Mouse (Mus musculus): Measurements from ENCODE around the gene Tmem35b. TPM values are rescaled to one million over a fixed set of nuclear protein-coding genes. Genes with fewer than 3 reads are reported as not detected.

Tmem35b gene
- polyA plus RNA-seq, 1 experiment, result 15.6 TPM

DNA sequence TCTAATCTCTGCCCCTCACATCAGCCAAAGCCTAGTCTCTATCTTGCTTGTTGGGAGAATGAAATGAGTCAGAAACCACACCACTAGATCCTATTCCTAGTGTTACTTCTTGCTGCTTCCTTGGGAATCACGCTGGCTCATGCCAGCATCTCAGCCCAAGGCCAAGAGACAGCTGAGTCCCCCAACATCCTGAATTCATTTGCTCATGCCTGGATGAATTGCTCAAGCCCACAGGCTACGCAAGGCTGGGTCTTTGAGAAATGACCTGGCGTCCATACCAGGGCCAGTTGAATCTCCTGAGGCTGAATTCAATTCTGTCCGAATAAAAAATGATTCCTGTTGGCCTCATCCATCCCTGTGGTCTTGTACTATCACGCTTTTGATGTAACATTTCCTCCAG, 14.1 kb downstream of the Tmem35b start:
- whole genome bisulfite sequencing, result 85% methylated on average over 5 of the region's 5 CpGs
- no peak for TF ChIP-seq POLR2A (IDR thresholded peaks at IDR 0.05; ENCODE audit: low read depth, low read length)
- TF ChIP-seq CTCF (IDR thresholded peaks at IDR 0.05; ENCODE audit: extremely low read depth, insufficient read length, insufficient replicate concordance, low read depth, low read length), result no peak

DNA sequence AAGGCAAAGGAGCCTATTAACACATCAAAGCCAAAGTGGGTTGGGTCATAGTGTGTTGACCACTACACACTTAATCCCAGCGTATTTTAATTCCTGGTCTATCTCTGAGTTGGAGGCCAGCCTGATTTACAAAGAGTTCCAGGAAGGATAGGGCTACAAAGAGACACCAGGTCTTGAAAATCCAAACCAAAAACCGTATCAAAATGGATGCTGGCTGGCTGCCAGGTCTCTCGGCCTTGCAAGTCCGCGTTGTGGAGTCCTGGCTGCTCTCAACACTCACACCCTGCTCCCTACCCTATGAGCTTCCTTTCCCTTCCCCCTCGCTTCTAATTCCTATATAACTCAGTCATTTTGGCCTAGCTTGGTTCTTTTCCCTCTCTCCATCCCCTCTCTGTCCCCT, 15.0 kb downstream of the Tmem35b start:
- no peak overlapping the region for H3K4me3 ChIP-seq (ENCODE audit: low read depth, low read length)
- H3K36me3 ChIP-seq (ENCODE audit: control insufficient read depth, insufficient read depth, low read length), result no peaks in the 10 kb centered on the region
- 0 out of 2 replicates have a peak, but pooled peaks cover 2% of the 10 kb centered on the region for H3K4me1 ChIP-seq (ENCODE audit: control insufficient read depth, insufficient read depth, insufficient read length, low read length)
- TF ChIP-seq POLR2A (IDR thresholded peaks at IDR 0.05; ENCODE audit: low read depth, low read length), result no peak
- no peak for TF ChIP-seq CTCF (IDR thresholded peaks at IDR 0.05; ENCODE audit: extremely low read depth, insufficient read length, insufficient replicate concordance, low read depth, low read length)
- no peak overlapping the region for H3K27ac ChIP-seq (ENCODE audit: insufficient read depth, low read depth, low read length)
- no peaks in the 10 kb centered on the region for H3K27me3 ChIP-seq (ENCODE audit: control insufficient read depth, insufficient read depth, low read length)
- 35% methylated on average over 6 of the region's 6 CpGs for WGBS

More for the DNA sequence above, 14.1 kb downstream of the Tmem35b start:
- Histone ChIP-seq H3K27me3 (ENCODE audit: control insufficient read depth, insufficient read depth, low read length) (no peaks in the 10 kb centered on the region), H3K27ac (ENCODE audit: insufficient read depth, low read depth, low read length) (no peak overlapping the region), H3K36me3 (ENCODE audit: control insufficient read depth, insufficient read depth, low read length) (no peaks in the 10 kb centered on the region), H3K4me1 (ENCODE audit: control insufficient read depth, insufficient read depth, insufficient read length, low read length) (0 out of 2 replicates have a peak, but pooled peaks cover 2% of the 10 kb centered on the region), H3K4me3 (ENCODE audit: low read depth, low read length) (no peak overlapping the region)

GRCm38 (mm10) chr4:127150031-127150430, 26.5 kb downstream of the Tmem35b start:
- no peaks in the 10 kb centered on the region for H3K27me3 ChIP-seq (ENCODE audit: control insufficient read depth, insufficient read depth, low read length)
- WGBS, result 85% methylated on average over 13 of the region's 13 CpGs
- no peak overlapping the region for H3K27ac ChIP-seq (ENCODE audit: insufficient read depth, low read depth, low read length)
- TF ChIP-seq POLR2A (IDR thresholded peaks at IDR 0.05; ENCODE audit: low read depth, low read length), result no peak
- TF ChIP-seq CTCF (IDR thresholded peaks at IDR 0.05; ENCODE audit: extremely low read depth, insufficient read length, insufficient replicate concordance, low read depth, low read length), result no peak
- no peaks in the 10 kb centered on the region for H3K36me3 ChIP-seq (ENCODE audit: control insufficient read depth, insufficient read depth, low read length)
- no peaks in the 10 kb centered on the region for H3K4me1 ChIP-seq (ENCODE audit: control insufficient read depth, insufficient read depth, insufficient read length, low read length)
- H3K4me3 ChIP-seq (ENCODE audit: low read depth, low read length), result no peak overlapping the region

DNA sequence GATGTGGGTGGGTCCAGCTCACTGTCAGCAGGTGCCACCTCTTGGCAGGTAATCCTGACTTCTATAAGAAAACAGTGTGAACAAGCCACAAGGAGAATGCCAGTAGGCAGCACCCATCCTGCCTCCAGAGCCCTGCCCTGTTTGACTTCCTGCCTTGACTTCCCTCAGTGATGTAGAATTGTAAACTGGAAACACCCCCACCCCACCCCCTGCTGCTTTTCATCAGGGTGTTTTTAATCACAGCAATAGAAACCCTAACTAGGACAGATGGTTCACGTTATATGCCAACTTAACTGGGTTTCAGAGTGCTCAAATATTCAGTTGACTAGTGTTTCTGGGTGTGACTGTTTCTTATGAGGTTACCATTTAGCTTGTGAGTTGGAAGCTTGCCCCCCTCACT, 29.9 kb downstream of the Tmem35b start:
- Histone ChIP-seq H3K27ac (ENCODE audit: insufficient read depth, low read depth, low read length) (no peak overlapping the region), H3K36me3 (ENCODE audit: control insufficient read depth, insufficient read depth, low read length) (no peaks in the 10 kb centered on the region), H3K4me1 (ENCODE audit: control insufficient read depth, insufficient read depth, insufficient read length, low read length) (no peaks in the 10 kb centered on the region), H3K27me3 (ENCODE audit: control insufficient read depth, insufficient read depth, low read length) (no peaks in the 10 kb centered on the region), H3K4me3 (ENCODE audit: low read depth, low read length) (no peak overlapping the region)
- no peak for TF ChIP-seq POLR2A (IDR thresholded peaks at IDR 0.05; ENCODE audit: low read depth, low read length)
- no peak for TF ChIP-seq CTCF (IDR thresholded peaks at IDR 0.05; ENCODE audit: extremely low read depth, insufficient read length, insufficient replicate concordance, low read depth, low read length)
- WGBS, result 47% methylated on average over 1 of the region's 1 CpGs

DNA sequence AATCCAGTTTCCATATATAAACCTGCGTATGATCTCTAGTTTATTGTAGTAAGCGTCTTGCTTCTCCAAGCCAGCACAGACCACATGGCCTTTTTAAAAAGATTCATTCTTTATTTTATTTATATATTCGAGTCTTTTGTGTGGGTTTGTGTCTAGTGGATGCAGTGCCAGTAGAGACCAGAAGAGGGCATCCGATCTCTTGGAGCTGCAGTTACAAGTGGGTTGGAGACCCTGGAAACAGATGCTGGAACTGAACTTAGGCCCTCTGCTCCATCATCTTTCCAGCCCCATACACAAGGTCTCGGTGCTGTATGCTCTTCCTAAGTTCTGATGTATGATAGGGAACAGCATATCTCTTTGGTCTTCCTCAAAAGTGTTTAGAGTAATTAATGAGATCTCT, 32.3 kb downstream of the Tmem35b start:
- Histone ChIP-seq H3K4me1 (ENCODE audit: control insufficient read depth, insufficient read depth, insufficient read length, low read length) (no peaks in the 10 kb centered on the region), H3K27me3 (ENCODE audit: control insufficient read depth, insufficient read depth, low read length) (no peaks in the 10 kb centered on the region), H3K27ac (ENCODE audit: insufficient read depth, low read depth, low read length) (no peak overlapping the region), H3K36me3 (ENCODE audit: control insufficient read depth, insufficient read depth, low read length) (no peaks in the 10 kb centered on the region), H3K4me3 (ENCODE audit: low read depth, low read length) (no peak overlapping the region)
- TF ChIP-seq CTCF (IDR thresholded peaks at IDR 0.05; ENCODE audit: extremely low read depth, insufficient read length, insufficient replicate concordance, low read depth, low read length), result no peak
- no peak for TF ChIP-seq POLR2A (IDR thresholded peaks at IDR 0.05; ENCODE audit: low read depth, low read length)
- WGBS, result 62% methylated on average over 5 of the region's 5 CpGs

DNA sequence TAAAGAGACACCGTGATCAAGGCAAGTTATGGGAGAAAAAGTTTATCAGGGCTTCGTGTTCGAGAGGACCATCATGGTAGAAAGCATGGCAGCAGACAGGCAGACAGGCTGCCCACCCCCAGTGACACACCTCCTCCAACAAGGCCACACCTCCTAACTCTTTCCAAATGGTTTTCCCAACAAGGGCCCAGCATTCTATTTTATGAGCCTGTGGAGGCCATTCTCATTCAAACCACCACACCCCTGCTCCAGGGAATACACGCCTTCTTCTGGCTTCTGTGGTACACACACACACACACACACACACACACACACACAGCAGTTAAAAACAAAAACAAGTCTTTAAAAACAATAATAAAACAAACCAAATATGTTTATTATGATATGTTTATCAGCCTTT, 34.3 kb downstream of the Tmem35b start:
- no peaks in the 10 kb centered on the region for H3K4me1 ChIP-seq (ENCODE audit: control insufficient read depth, insufficient read depth, insufficient read length, low read length)

DNA sequence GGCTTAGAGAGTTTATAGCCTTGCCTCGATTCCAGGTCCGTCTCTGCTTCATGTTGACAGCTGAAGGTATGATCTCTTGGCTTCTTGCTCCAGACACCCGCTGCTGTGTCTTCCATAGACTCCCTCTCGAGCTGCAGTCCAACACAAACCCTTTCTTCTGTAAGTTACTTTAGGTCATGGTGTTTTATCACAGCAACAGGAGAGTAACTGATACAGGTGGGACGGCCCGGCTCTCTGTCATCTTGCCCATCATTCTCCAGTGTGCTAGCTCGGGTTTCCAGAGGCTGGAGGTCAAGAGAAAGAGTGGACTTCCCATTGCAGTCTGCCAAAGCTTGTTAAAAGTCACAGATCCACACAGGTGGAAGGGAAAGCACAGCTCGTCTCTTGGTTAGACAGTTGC, 40.4 kb downstream of the Tmem35b start:
- H3K36me3 ChIP-seq (ENCODE audit: control insufficient read depth, insufficient read depth, low read length), result no peaks in the 10 kb centered on the region
- TF ChIP-seq POLR2A (IDR thresholded peaks at IDR 0.05; ENCODE audit: low read depth, low read length) (no peak), CTCF (IDR thresholded peaks at IDR 0.05; ENCODE audit: extremely low read depth, insufficient read length, insufficient replicate concordance, low read depth, low read length) (no peak)
- H3K4me1 ChIP-seq (ENCODE audit: control insufficient read depth, insufficient read depth, insufficient read length, low read length), result peaks cover 6% of the 10 kb centered on the region; the same call in 1 of the 2 replicates
- H3K27me3 ChIP-seq (ENCODE audit: control insufficient read depth, insufficient read depth, low read length), result peaks cover 14% of the 10 kb centered on the region
- no peak overlapping the region for H3K4me3 ChIP-seq (ENCODE audit: low read depth, low read length)
- H3K27ac ChIP-seq (ENCODE audit: insufficient read depth, low read depth, low read length), result no peak overlapping the region
- WGBS, result 61% methylated on average over 8 of the region's 8 CpGs

More for the DNA sequence above, 34.3 kb downstream of the Tmem35b start:
- 80% methylated on average over 4 of the region's 4 CpGs for WGBS
- Histone ChIP-seq H3K36me3 (ENCODE audit: control insufficient read depth, insufficient read depth, low read length) (no peaks in the 10 kb centered on the region), H3K27ac (ENCODE audit: insufficient read depth, low read depth, low read length) (no peak overlapping the region), H3K4me3 (ENCODE audit: low read depth, low read length) (no peak overlapping the region), H3K27me3 (ENCODE audit: control insufficient read depth, insufficient read depth, low read length) (no peaks in the 10 kb centered on the region)
- TF ChIP-seq CTCF (IDR thresholded peaks at IDR 0.05; ENCODE audit: extremely low read depth, insufficient read length, insufficient replicate concordance, low read depth, low read length), result no peak
- TF ChIP-seq POLR2A (IDR thresholded peaks at IDR 0.05; ENCODE audit: low read depth, low read length), result no peak

Data from small intestine, adult 2 months (tissue).